Mouse (Mus musculus) neural tube, embryonic 14.5 days (tissue): ENCODE data around the gene Gm5767. TPM values are rescaled to one million over a fixed set of nuclear protein-coding genes. Genes with fewer than 3 reads are reported as not detected.

ENCODE experiments used
- polyA plus RNA-seq: library from polyadenylated mRNA; unstranded; fragments of >200 nt; fragmentation: Nextera tagmentation; extraction: Ambion mirVana; gene quantifications from 2 replicates; pipeline ENCODE4 v1.2.1, GENCODE M21; 2014

Gm5767 gene
- polyA plus RNA-seq, 1 experiment from 2014 or later, result not detected

Other genes with a start within 250 kb of the Gm5767 start
- 48.4 and 63.4 TPM in 2 replicates for gene Mettl22, start 210.0 kb upstream of the Gm5767 start, polyA plus RNA-seq
- 84.9 and 115 TPM in 2 replicates for gene Abat, start 167.3 kb upstream of the Gm5767 start, polyA plus RNA-seq
- gene Pmm2, start 43.1 kb upstream of the Gm5767 start, polyA plus RNA-seq, result 38.7 and 39.4 TPM in 2 replicates
- gene Tmem186, start 43.1 kb upstream of the Gm5767 start, polyA plus RNA-seq, result 13.8 and 17.7 TPM in 2 replicates
- 58.5 and 73.7 TPM in 2 replicates for gene Carhsp1, start 8.6 kb upstream of the Gm5767 start, polyA plus RNA-seq
- 51.6 and 61.4 TPM in 2 replicates for gene Usp7, start 111.5 kb downstream of the Gm5767 start, polyA plus RNA-seq
- 21.9 and 26.7 TPM in 2 replicates for gene 1810013L24Rik, start 149.3 kb downstream of the Gm5767 start, polyA plus RNA-seq